Mouse (Mus musculus) left cerebral cortex, adult 2 months (tissue): ENCODE measurements at regions not wholly inside any gene's neighbourhood (a gene's known extent, or its start where the extent isn't known, plus 50 kb on each side); places are given as distances from the start of the nearest gene placed in this dataset.

ENCODE experiments used
- DNase-seq, 2 experiments: peaks; one replicate each; pipeline ENCODE4 v3.0.0; 2021 to 2022; ENCODE audit warnings: low spot score in 2 of 2, mixed read lengths in 1 of 2; ENCODE audit errors: extremely low spot score in 1 of 2
- H3K27ac ChIP-seq: fragments of 200-600 bp; 2 replicates; pipeline ENCODE4 v1.8.1; 2022
- H3K4me3 ChIP-seq: fragments of 200-600 bp; 2 replicates; pipeline ENCODE4 v1.8.1; 2022
- CTCF ChIP-seq: fragments of 200-600 bp; IDR thresholded peaks from 2 replicates; pipeline ENCODE4 v1.8.1; 2022; ENCODE audit warnings: antibody characterized with exemption, mild to moderate bottlenecking, moderate library complexity
- intact Hi-C: fragments of 180-260 bp; cut with DNase I; formaldehyde crosslinking; loops from one replicate; pipeline ENCODE4 v1.15.1; 2025

- no peak for DNase-seq
- H3K27ac ChIP-seq: no peak overlapping the region
Measured at GRCm38 (mm10) chr6:100977201-100977691, 143.8 kb downstream of the Ppp4r2 start.

GRCm38 (mm10) chr6:100978113-100978512, 144.7 kb downstream of the Ppp4r2 start:
- H3K4me3 ChIP-seq: no peak overlapping the region
- TF ChIP-seq CTCF: no peak
- DNase-seq: no peak
- intact Hi-C loops: no loop called here
- H3K27ac ChIP-seq: no peak overlapping the region

More at GRCm38 (mm10) chr6:100977201-100977691, 143.8 kb downstream of the Ppp4r2 start:
- intact Hi-C loops: no loop called here
- TF ChIP-seq CTCF: no peak
- no peak overlapping the region for H3K4me3 ChIP-seq

GRCm38 (mm10) chr6:100978727-100979460, 145.5 kb downstream of the Ppp4r2 start:
- H3K27ac ChIP-seq: no peak overlapping the region
- no peak for TF ChIP-seq CTCF
- intact Hi-C loops: no loop called here
- no peak overlapping the region for H3K4me3 ChIP-seq
- no peak for DNase-seq

- intact Hi-C loops: no loop called here
Measured at GRCm38 (mm10) chr6:100980156-100980555, 146.7 kb downstream of the Ppp4r2 start.

GRCm38 (mm10) chr6:100984861-100985260, 151.4 kb downstream of the Ppp4r2 start:
- H3K4me3 ChIP-seq: no peak overlapping the region
- no peak overlapping the region for H3K27ac ChIP-seq
- TF ChIP-seq CTCF: no peak
- DNase-seq: no peak
- intact Hi-C loops: no loop called here

More at GRCm38 (mm10) chr6:100980156-100980555, 146.7 kb downstream of the Ppp4r2 start:
- H3K4me3 ChIP-seq: no peak overlapping the region
- H3K27ac ChIP-seq: no peak overlapping the region
- TF ChIP-seq CTCF: no peak
- no peak for DNase-seq

GRCm38 (mm10) chr6:100985334-100985937, 152.0 kb downstream of the Ppp4r2 start:
- no peak for TF ChIP-seq CTCF
- DNase-seq: no peak

GRCm38 (mm10) chr6:100988521-100988920, 155.1 kb downstream of the Ppp4r2 start:
- DNase-seq: no peak
- no peak for TF ChIP-seq CTCF
- intact Hi-C loops: no loop called here
- H3K27ac ChIP-seq: no peak overlapping the region
- H3K4me3 ChIP-seq: no peak overlapping the region

More at GRCm38 (mm10) chr6:100985334-100985937, 152.0 kb downstream of the Ppp4r2 start:
- no peak overlapping the region for H3K27ac ChIP-seq
- intact Hi-C loops: no loop called here
- H3K4me3 ChIP-seq: no peak overlapping the region

- no peak for DNase-seq
- intact Hi-C loops: no loop called here
- no peak overlapping the region for H3K4me3 ChIP-seq
- no peak overlapping the region for H3K27ac ChIP-seq
- no peak for TF ChIP-seq CTCF
Measured at GRCm38 (mm10) chr6:100993421-100993820, 160.0 kb downstream of the Ppp4r2 start.

GRCm38 (mm10) chr6:100995874-100996560, 162.6 kb downstream of the Ppp4r2 start:
- DNase-seq: no peak
- H3K27ac ChIP-seq: no peak overlapping the region
- intact Hi-C loops: no loop called here
- H3K4me3 ChIP-seq: no peak overlapping the region
- no peak for TF ChIP-seq CTCF

GRCm38 (mm10) chr6:100998285-100998684, 164.9 kb downstream of the Ppp4r2 start:
- no peak overlapping the region for H3K27ac ChIP-seq
- no peak for TF ChIP-seq CTCF
- no peak overlapping the region for H3K4me3 ChIP-seq
- intact Hi-C loops: no loop called here
- no peak for DNase-seq

- H3K4me3 ChIP-seq: no peak overlapping the region
- no peak for DNase-seq
- TF ChIP-seq CTCF: no peak
- H3K27ac ChIP-seq: no peak overlapping the region
- intact Hi-C loops: no loop called here
Measured at GRCm38 (mm10) chr6:101003901-101004300, 170.5 kb downstream of the Ppp4r2 start.

- intact Hi-C loops: no loop called here
- TF ChIP-seq CTCF: no peak
- Histone ChIP-seq H3K4me3 (no peak overlapping the region), H3K27ac (no peak overlapping the region)
- no peak for DNase-seq
Measured at GRCm38 (mm10) chr6:101021650-101022049, 188.2 kb downstream of the Ppp4r2 start.
